Mouse (Mus musculus): ENCODE measurements around the gene Slc5a4a. TPM values are rescaled to one million over a fixed set of nuclear protein-coding genes. Genes with fewer than 3 reads are reported as not detected.

Gene Slc5a4a
- polyA plus RNA-seq (2012; fragmentation: generic; extraction: Trizol) = not detected
- long read RNA-seq, experiment 1 = 0 reads
- long read RNA-seq, experiment 2 = 0 reads

DNA sequence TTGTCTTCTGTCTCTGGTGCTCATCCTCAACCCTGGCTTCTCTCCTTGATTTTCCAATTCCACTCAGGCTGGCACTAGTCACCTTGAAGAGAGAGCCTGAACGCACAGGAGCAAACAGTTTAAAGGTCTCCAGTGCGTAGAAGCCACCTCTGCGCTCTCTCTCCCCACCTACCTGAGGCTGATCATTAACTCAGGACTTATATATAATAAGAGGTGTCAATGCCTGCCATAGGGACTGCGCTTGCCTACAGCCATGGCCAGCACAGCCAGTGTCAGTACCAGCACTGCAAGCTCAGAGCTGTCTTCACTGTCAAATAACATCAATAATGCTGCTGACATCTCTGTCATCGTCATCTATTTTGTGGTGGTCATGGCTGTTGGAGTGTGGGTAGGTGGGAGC lies at the start of gene Slc5a4a:
Gene Slc5a4a, plus strand, starts transcription at position 174 of the 400 bp plus-strand sequence.
- Histone ChIP-seq H3K27me3 (ENCODE audit: control insufficient read depth, insufficient read depth, insufficient read length) (peaks cover 7% of the 10 kb centered on the region), H3ac (ENCODE audit: control insufficient read depth, insufficient read length, low read depth) (no peak within 1 kb of the TSS), H3K79me3 (ENCODE audit: low read depth) (no peaks in the 10 kb centered on the region), H3K4me3 (ENCODE audit: insufficient read depth, poor library complexity, severe bottlenecking) (no peak within 1 kb of the TSS), H3K79me2 (ENCODE audit: control insufficient read depth, insufficient read depth) (no peaks in the 10 kb centered on the region), H3K36me3 (ENCODE audit: control insufficient read depth, insufficient read depth) (no peaks in the 10 kb centered on the region)
- TF ChIP-seq MYOD1 (IDR thresholded peaks at IDR 0.05; ENCODE audit: control insufficient read depth, insufficient read length, low read depth) (no peak), FOSL1 (IDR thresholded peaks at IDR 0.05; ENCODE audit: insufficient read depth, low read length, poor library complexity, severe bottlenecking) (no peak)

DNA sequence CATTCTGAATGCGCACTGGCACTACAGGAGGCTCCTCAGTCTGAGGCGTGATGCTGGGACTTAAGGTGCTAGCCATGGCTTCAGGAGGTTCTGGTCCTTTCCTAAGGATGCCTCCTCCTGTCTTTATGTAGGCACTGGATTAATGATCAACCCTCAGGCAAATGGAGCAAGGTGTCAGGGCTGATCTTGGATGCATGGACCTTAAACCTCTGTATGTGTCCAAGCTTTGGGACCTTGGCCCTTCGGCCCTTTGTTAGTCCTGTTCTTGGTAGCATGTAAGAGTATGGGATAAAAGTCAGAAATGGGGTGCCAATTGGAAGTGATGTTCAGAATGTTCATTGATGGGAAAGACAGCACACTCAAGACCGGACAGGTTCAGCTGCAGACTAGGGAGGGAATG lies 36.4 kb upstream of the Slc5a4a start, which contains the start of gene Slc5a4b:
Gene Slc5a4b, minus strand, starts transcription at position 101 of the 400 bp plus-strand sequence.
- Histone ChIP-seq H3K4me3 (ENCODE audit: insufficient read depth, poor library complexity, severe bottlenecking) (no peak within 1 kb of the TSS), H3K36me3 (ENCODE audit: control insufficient read depth, insufficient read depth) (no peaks in the 10 kb centered on the region), H3ac (ENCODE audit: control insufficient read depth, insufficient read length, low read depth) (no peak within 1 kb of the TSS), H3K79me3 (ENCODE audit: low read depth) (no peaks in the 10 kb centered on the region), H3K27me3 (ENCODE audit: control insufficient read depth, insufficient read depth, insufficient read length) (peaks cover 12% of the 10 kb centered on the region), H3K79me2 (ENCODE audit: control insufficient read depth, insufficient read depth) (no peaks in the 10 kb centered on the region)
- no peak for TF ChIP-seq MYOG (IDR thresholded peaks at IDR 0.05; ENCODE audit: control insufficient read depth, extremely low read depth, insufficient read length)
- TF ChIP-seq MYOD1 (IDR thresholded peaks at IDR 0.05; ENCODE audit: control insufficient read depth, insufficient read length, low read depth) = no peak
- no peak for TF ChIP-seq USF1 (IDR thresholded peaks at IDR 0.05; ENCODE audit: low read depth)
- no peak for TF ChIP-seq CTCF (IDR thresholded peaks at IDR 0.05; ENCODE audit: control insufficient read depth, insufficient read depth, insufficient read length)
- TF ChIP-seq MAX (IDR thresholded peaks at IDR 0.05) = no peak
- TF ChIP-seq FOSL1 (IDR thresholded peaks at IDR 0.05; ENCODE audit: insufficient read depth, low read length, poor library complexity, severe bottlenecking) = no peak
- no peak for TF ChIP-seq CEBPB (IDR thresholded peaks at IDR 0.05; ENCODE audit: low read depth)

GRCm38 (mm10) chr10:76117966-76118365 lies 29.3 kb upstream of the Slc5a4a start:
- Histone ChIP-seq H3K36me3 (ENCODE audit: control insufficient read depth, insufficient read depth) (no peaks in the 10 kb centered on the region), H3K27me3 (ENCODE audit: control insufficient read depth, insufficient read depth, insufficient read length) (no peaks in the 10 kb centered on the region), H3ac (ENCODE audit: control insufficient read depth, insufficient read length, low read depth) (no peak overlapping the region), H3K79me2 (ENCODE audit: control insufficient read depth, insufficient read depth) (no peaks in the 10 kb centered on the region), H3K79me3 (ENCODE audit: low read depth) (no peaks in the 10 kb centered on the region), H3K4me3 (ENCODE audit: insufficient read depth, poor library complexity, severe bottlenecking) (no peak overlapping the region)
- TF ChIP-seq USF1 (IDR thresholded peaks at IDR 0.05; ENCODE audit: low read depth) (no peak), CTCF (IDR thresholded peaks at IDR 0.05; ENCODE audit: control insufficient read depth, insufficient read depth, insufficient read length) (peak; percentile 82), MYOD1 (IDR thresholded peaks at IDR 0.05; ENCODE audit: control insufficient read depth, insufficient read length, low read depth) (no peak)

DNA sequence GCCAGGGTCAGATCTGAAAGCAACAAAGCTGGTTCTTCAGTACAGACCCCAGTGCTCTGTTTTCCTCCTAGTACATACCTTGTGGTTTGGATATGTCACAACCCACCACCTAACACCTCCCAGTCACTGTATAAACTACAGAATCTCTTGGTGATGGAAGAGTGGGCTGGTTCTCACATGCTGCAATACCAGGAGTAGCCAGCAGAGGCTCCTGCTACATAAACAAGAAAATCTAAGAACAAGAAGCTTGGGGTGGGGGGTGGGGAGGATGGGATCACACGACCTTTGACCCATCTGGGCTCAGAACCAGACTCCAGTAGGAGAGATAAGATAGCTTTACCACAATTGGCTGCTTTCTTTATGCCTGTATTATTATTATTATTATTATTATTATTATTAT lies 28.5 kb upstream of the Slc5a4a start:
- TF ChIP-seq MYOG (IDR thresholded peaks at IDR 0.05; ENCODE audit: control insufficient read depth, extremely low read depth, insufficient read length) (no peak), MAX (IDR thresholded peaks at IDR 0.05) (no peak), FOSL1 (IDR thresholded peaks at IDR 0.05; ENCODE audit: insufficient read depth, low read length, poor library complexity, severe bottlenecking) (no peak), CEBPB (IDR thresholded peaks at IDR 0.05; ENCODE audit: low read depth) (no peak), MYOD1 (IDR thresholded peaks at IDR 0.05; ENCODE audit: control insufficient read depth, insufficient read length, low read depth) (no peak), USF1 (IDR thresholded peaks at IDR 0.05; ENCODE audit: low read depth) (no peak), CTCF (IDR thresholded peaks at IDR 0.05; ENCODE audit: control insufficient read depth, insufficient read depth, insufficient read length) (no peak)
- no peaks in the 10 kb centered on the region for H3K36me3 ChIP-seq (ENCODE audit: control insufficient read depth, insufficient read depth)
- H3K4me3 ChIP-seq (ENCODE audit: insufficient read depth, poor library complexity, severe bottlenecking) = no peak overlapping the region
- no peak overlapping the region for H3ac ChIP-seq (ENCODE audit: control insufficient read depth, insufficient read length, low read depth)
- no peaks in the 10 kb centered on the region for H3K27me3 ChIP-seq (ENCODE audit: control insufficient read depth, insufficient read depth, insufficient read length)
- no peaks in the 10 kb centered on the region for H3K79me3 ChIP-seq (ENCODE audit: low read depth)
- H3K79me2 ChIP-seq (ENCODE audit: control insufficient read depth, insufficient read depth) = no peaks in the 10 kb centered on the region

GRCm38 (mm10) chr10:76120124-76120711 lies 27.0 kb upstream of the Slc5a4a start:
- Histone ChIP-seq H3K79me3 (ENCODE audit: low read depth) (no peaks in the 10 kb centered on the region), H3ac (ENCODE audit: control insufficient read depth, insufficient read length, low read depth) (no peak overlapping the region), H3K27me3 (ENCODE audit: control insufficient read depth, insufficient read depth, insufficient read length) (no peaks in the 10 kb centered on the region), H3K36me3 (ENCODE audit: control insufficient read depth, insufficient read depth) (no peaks in the 10 kb centered on the region), H3K4me3 (ENCODE audit: insufficient read depth, poor library complexity, severe bottlenecking) (no peak overlapping the region), H3K79me2 (ENCODE audit: control insufficient read depth, insufficient read depth) (no peaks in the 10 kb centered on the region)
- no peak for TF ChIP-seq MYOD1 (IDR thresholded peaks at IDR 0.05; ENCODE audit: control insufficient read depth, insufficient read length, low read depth)
- TF ChIP-seq CTCF (IDR thresholded peaks at IDR 0.05; ENCODE audit: control insufficient read depth, insufficient read depth, insufficient read length) = no peak

DNA sequence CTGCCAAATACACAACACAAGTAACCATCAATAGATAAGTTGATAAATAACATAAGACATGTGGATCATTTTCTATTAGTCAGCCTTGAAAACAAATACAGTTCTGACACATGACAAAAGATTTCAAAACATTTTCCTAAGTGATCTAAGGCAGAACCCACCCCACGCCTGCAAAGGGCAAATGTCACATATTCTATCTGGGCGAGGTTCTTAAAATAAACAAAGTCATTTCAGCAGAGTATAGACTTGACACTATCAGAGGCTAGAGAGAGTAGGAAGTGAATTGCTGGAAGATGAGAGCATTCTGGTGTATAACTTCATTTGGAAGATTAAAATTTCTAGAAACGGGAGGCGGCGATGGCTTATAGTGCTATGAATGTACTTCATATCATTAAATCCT lies 25.8 kb upstream of the Slc5a4a start:
- no peak for TF ChIP-seq USF1 (IDR thresholded peaks at IDR 0.05; ENCODE audit: low read depth)
- no peak for TF ChIP-seq CTCF (IDR thresholded peaks at IDR 0.05; ENCODE audit: control insufficient read depth, insufficient read depth, insufficient read length)
- TF ChIP-seq MYOG (IDR thresholded peaks at IDR 0.05; ENCODE audit: control insufficient read depth, extremely low read depth, insufficient read length) = no peak
- no peak for TF ChIP-seq MAX (IDR thresholded peaks at IDR 0.05)
- no peak for TF ChIP-seq CEBPB (IDR thresholded peaks at IDR 0.05; ENCODE audit: low read depth)
- no peak for TF ChIP-seq FOSL1 (IDR thresholded peaks at IDR 0.05; ENCODE audit: insufficient read depth, low read length, poor library complexity, severe bottlenecking)
- no peak for TF ChIP-seq MYOD1 (IDR thresholded peaks at IDR 0.05; ENCODE audit: control insufficient read depth, insufficient read length, low read depth)
- no peak overlapping the region for H3K4me3 ChIP-seq (ENCODE audit: insufficient read depth, poor library complexity, severe bottlenecking)
- no peaks in the 10 kb centered on the region for H3K27me3 ChIP-seq (ENCODE audit: control insufficient read depth, insufficient read depth, insufficient read length)
- no peak overlapping the region for H3ac ChIP-seq (ENCODE audit: control insufficient read depth, insufficient read length, low read depth)
- H3K79me3 ChIP-seq (ENCODE audit: low read depth) = no peaks in the 10 kb centered on the region
- no peaks in the 10 kb centered on the region for H3K36me3 ChIP-seq (ENCODE audit: control insufficient read depth, insufficient read depth)
- no peaks in the 10 kb centered on the region for H3K79me2 ChIP-seq (ENCODE audit: control insufficient read depth, insufficient read depth)
